Mouse (Mus musculus) CD4-positive naive resting alpha-beta T cell, adult 57 days (primary cell): ENCODE measurements around the gene Cma2. TPM values are rescaled to one million over a fixed set of nuclear protein-coding genes. Genes with fewer than 3 reads are reported as not detected.

Source experiments
- total RNA-seq: library from RNA; stranded (reverse); gene quantifications from one replicate; pipeline ENCODE4 v1.2.4, GENCODE M21; 2023

Gene Cma2
- total RNA-seq: not detected

GRCm38 (mm10) chr14:55950346-55951030 is at the start of gene Cma2:
TSS of gene Cma2 (plus strand) at chr14:55950980.

GRCm38 (mm10) chr14:55944575-55944974 is 6.2 kb upstream of the Cma2 start, which contains the start of gene Cma1:
TSS of gene Cma1 (minus strand) at chr14:55944675.

GRCm38 (mm10) chr14:56017671-56018070 is 66.9 kb downstream of the Cma2 start, which contains the start of gene Mcpt1:
TSS of gene Mcpt1 (plus strand) at chr14:56017971.

Other genes starting within 250 kb of the Cma2 start
- 2.0 TPM for gene Tgm1, start 237.1 kb upstream of the Cma2 start, total RNA-seq
- gene Rabggta, start 228.7 kb upstream of the Cma2 start, total RNA-seq: 84.5 TPM
- 18.6 TPM for gene Dhrs1, start 205.3 kb upstream of the Cma2 start, total RNA-seq
- 22.2 TPM for gene Nop9, start 205.3 kb upstream of the Cma2 start, total RNA-seq
- gene Cideb, start 192.5 kb upstream of the Cma2 start, total RNA-seq: not detected
- gene Ltb4r2, start 189.6 kb upstream of the Cma2 start, total RNA-seq: 0.21 TPM
- 0.41 TPM for gene Ltb4r1, start 185.0 kb upstream of the Cma2 start, total RNA-seq
- gene Adcy4, start 166.9 kb upstream of the Cma2 start, total RNA-seq: 0.27 TPM
- gene Ripk3, start 162.1 kb upstream of the Cma2 start, total RNA-seq: 67.6 TPM
- gene Nfatc4, start 127.8 kb upstream of the Cma2 start, total RNA-seq: not detected
- gene Nynrin, start 97.0 kb upstream of the Cma2 start, total RNA-seq: 1.0 TPM
- not detected for gene Cbln3, start 66.6 kb upstream of the Cma2 start, total RNA-seq
- 65.3 TPM for gene Khnyn, start 66.0 kb upstream of the Cma2 start, total RNA-seq
- 33.1 TPM for gene Sdr39u1, start 50.7 kb upstream of the Cma2 start, total RNA-seq
- gene Cma1, start 6.3 kb upstream of the Cma2 start, total RNA-seq: not detected
- gene Mcpt1, start 67.0 kb downstream of the Cma2 start, total RNA-seq: not detected
- not detected for gene Mcpt9, start 79.5 kb downstream of the Cma2 start, total RNA-seq
- not detected for gene Mcpt2, start 91.1 kb downstream of the Cma2 start, total RNA-seq
- gene Mcpt4, start 111.3 kb downstream of the Cma2 start, total RNA-seq: not detected
- gene Mcpt8, start 134.3 kb downstream of the Cma2 start, total RNA-seq: 3.9 TPM
- gene Ctsg, start 151.6 kb downstream of the Cma2 start, total RNA-seq: not detected
- not detected for gene Gzme, start 169.6 kb downstream of the Cma2 start, total RNA-seq
- not detected for gene Gzmd, start 181.6 kb downstream of the Cma2 start, total RNA-seq
- gene Gzmg, start 208.6 kb downstream of the Cma2 start, total RNA-seq: not detected
- gene Gzmn, start 223.6 kb downstream of the Cma2 start, total RNA-seq: not detected